Mouse (Mus musculus): ENCODE data around the gene Fars2. TPM values are rescaled to one million over a fixed set of nuclear protein-coding genes. Genes with fewer than 3 reads are reported as not detected.

Gene Fars2
- polyA plus RNA-seq, 1 experiment = 28.4 TPM

GRCm38 (mm10) chr13:36612785-36613750, 495.9 kb downstream of the Fars2 start:
- H3K27ac ChIP-seq (ENCODE audit: insufficient read depth, low read length) = no peak overlapping the region
- TF ChIP-seq CTCF (IDR thresholded peaks at IDR 0.05; ENCODE audit: borderline replicate concordance, insufficient read depth, low read depth, low read length) = no peak
- no peak for TF ChIP-seq POLR2A (IDR thresholded peaks at IDR 0.05; ENCODE audit: borderline replicate concordance, insufficient read depth, low read length)
- no peaks in the 10 kb centered on the region for H3K4me1 ChIP-seq (ENCODE audit: control insufficient read depth, insufficient read depth, low read length)
- DNase-seq = peak; percentile 44 to 49
- 14% methylated on average over 23 of the region's 23 CpGs for WGBS
- H3K4me3 ChIP-seq (replicated peaks; ENCODE audit: insufficient read depth, low read depth, low read length) = peak overlapping the region; percentile 55
- no peaks in the 10 kb centered on the region for H3K27me3 ChIP-seq (ENCODE audit: control insufficient read depth, insufficient read depth, low read length)

- no peak overlapping the region for H3K4me3 ChIP-seq (replicated peaks; ENCODE audit: insufficient read depth, low read depth, low read length)
- H3K27me3 ChIP-seq (ENCODE audit: control insufficient read depth, insufficient read depth, low read length) = no peaks in the 10 kb centered on the region
- WGBS = 93% methylated on average over 10 of the region's 10 CpGs
- TF ChIP-seq POLR2A (IDR thresholded peaks at IDR 0.05; ENCODE audit: borderline replicate concordance, insufficient read depth, low read length) = no peak
- H3K27ac ChIP-seq (ENCODE audit: insufficient read depth, low read length) = no peak overlapping the region
- no peaks in the 10 kb centered on the region for H3K4me1 ChIP-seq (ENCODE audit: control insufficient read depth, insufficient read depth, low read length)
- DNase-seq = no peak
Measured at GRCm38 (mm10) chr13:36620498-36621332, 503.5 kb downstream of the Fars2 start.

DNA sequence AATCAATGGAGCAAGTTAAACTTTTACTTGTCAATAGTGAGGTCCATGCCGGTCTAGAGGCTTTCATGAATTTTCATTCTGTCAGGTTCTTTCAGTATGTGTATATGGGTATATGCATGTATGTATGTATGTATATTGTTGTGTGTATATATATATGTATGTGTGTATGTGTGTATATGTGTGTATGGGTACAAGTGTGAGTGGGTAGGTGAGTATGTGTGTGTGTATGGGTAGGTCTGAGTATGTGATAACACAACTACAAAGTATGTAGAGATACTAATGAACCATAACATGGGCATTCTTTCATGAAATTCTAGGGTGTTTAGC, 504.1 kb downstream of the Fars2 start:
- no peak for DNase-seq
- no peaks in the 10 kb centered on the region for H3K27me3 ChIP-seq (ENCODE audit: control insufficient read depth, insufficient read depth, low read length)
- H3K27ac ChIP-seq (ENCODE audit: insufficient read depth, low read length) = no peak overlapping the region
- 97% methylated on average over 1 of the region's 1 CpGs for WGBS
- no peak overlapping the region for H3K4me3 ChIP-seq (replicated peaks; ENCODE audit: insufficient read depth, low read depth, low read length)
- no peaks in the 10 kb centered on the region for H3K4me1 ChIP-seq (ENCODE audit: control insufficient read depth, insufficient read depth, low read length)
- TF ChIP-seq CTCF (IDR thresholded peaks at IDR 0.05; ENCODE audit: borderline replicate concordance, insufficient read depth, low read depth, low read length) = no peak
- no peak for TF ChIP-seq POLR2A (IDR thresholded peaks at IDR 0.05; ENCODE audit: borderline replicate concordance, insufficient read depth, low read length)

DNA sequence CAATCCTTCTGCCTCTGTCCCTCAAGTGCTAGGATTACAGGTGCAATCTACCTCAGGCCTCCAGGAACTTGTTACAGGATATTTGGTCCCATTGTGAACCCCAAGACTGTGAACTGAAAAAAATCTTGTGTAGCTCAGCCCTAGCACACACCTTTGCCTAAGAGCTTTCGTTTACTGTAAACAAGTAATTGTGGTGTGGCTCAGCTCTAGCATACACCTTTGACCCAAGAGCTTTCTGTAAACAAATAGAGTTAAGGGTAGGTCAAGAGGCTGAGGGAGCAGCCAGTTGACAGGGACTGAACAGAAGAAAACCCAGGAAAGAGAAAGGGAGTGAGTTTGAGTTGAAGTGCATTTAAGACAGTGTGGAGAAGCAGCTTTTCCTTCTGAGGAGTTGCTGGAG, 506.3 kb downstream of the Fars2 start:
- TF ChIP-seq CTCF (IDR thresholded peaks at IDR 0.05; ENCODE audit: borderline replicate concordance, insufficient read depth, low read depth, low read length) (no peak), POLR2A (IDR thresholded peaks at IDR 0.05; ENCODE audit: borderline replicate concordance, insufficient read depth, low read length) (no peak)
- no peak overlapping the region for H3K27ac ChIP-seq (ENCODE audit: insufficient read depth, low read length)
- no peak for DNase-seq
- no peaks in the 10 kb centered on the region for H3K4me1 ChIP-seq (ENCODE audit: control insufficient read depth, insufficient read depth, low read length)
- WGBS = 91% methylated on average over 1 of the region's 1 CpGs
- H3K27me3 ChIP-seq (ENCODE audit: control insufficient read depth, insufficient read depth, low read length) = no peaks in the 10 kb centered on the region
- H3K4me3 ChIP-seq (replicated peaks; ENCODE audit: insufficient read depth, low read depth, low read length) = no peak overlapping the region

GRCm38 (mm10) chr13:36629154-36629553, 511.9 kb downstream of the Fars2 start:
- H3K27me3 ChIP-seq (ENCODE audit: control insufficient read depth, insufficient read depth, low read length) = no peaks in the 10 kb centered on the region
- 86% methylated on average over 1 of the region's 1 CpGs for WGBS
- no peak overlapping the region for H3K4me3 ChIP-seq (replicated peaks; ENCODE audit: insufficient read depth, low read depth, low read length)
- no peaks in the 10 kb centered on the region for H3K4me1 ChIP-seq (ENCODE audit: control insufficient read depth, insufficient read depth, low read length)
- no peak for DNase-seq
- TF ChIP-seq CTCF (IDR thresholded peaks at IDR 0.05; ENCODE audit: borderline replicate concordance, insufficient read depth, low read depth, low read length) (no peak), POLR2A (IDR thresholded peaks at IDR 0.05; ENCODE audit: borderline replicate concordance, insufficient read depth, low read length) (no peak)
- H3K27ac ChIP-seq (ENCODE audit: insufficient read depth, low read length) = no peak overlapping the region

GRCm38 (mm10) chr13:36648257-36648656, 531.0 kb downstream of the Fars2 start:
- WGBS = 90% methylated on average over 7 of the region's 7 CpGs
- Histone ChIP-seq H3K27ac (ENCODE audit: insufficient read depth, low read length) (no peak overlapping the region), H3K27me3 (ENCODE audit: control insufficient read depth, insufficient read depth, low read length) (no peaks in the 10 kb centered on the region; the same call in 1 of the 2 replicates), H3K4me3 (replicated peaks; ENCODE audit: insufficient read depth, low read depth, low read length) (no peak overlapping the region), H3K4me1 (ENCODE audit: control insufficient read depth, insufficient read depth, low read length) (no peaks in the 10 kb centered on the region)
- TF ChIP-seq CTCF (IDR thresholded peaks at IDR 0.05; ENCODE audit: borderline replicate concordance, insufficient read depth, low read depth, low read length) = no peak
- no peak for TF ChIP-seq POLR2A (IDR thresholded peaks at IDR 0.05; ENCODE audit: borderline replicate concordance, insufficient read depth, low read length)
- no peak for DNase-seq

DNA sequence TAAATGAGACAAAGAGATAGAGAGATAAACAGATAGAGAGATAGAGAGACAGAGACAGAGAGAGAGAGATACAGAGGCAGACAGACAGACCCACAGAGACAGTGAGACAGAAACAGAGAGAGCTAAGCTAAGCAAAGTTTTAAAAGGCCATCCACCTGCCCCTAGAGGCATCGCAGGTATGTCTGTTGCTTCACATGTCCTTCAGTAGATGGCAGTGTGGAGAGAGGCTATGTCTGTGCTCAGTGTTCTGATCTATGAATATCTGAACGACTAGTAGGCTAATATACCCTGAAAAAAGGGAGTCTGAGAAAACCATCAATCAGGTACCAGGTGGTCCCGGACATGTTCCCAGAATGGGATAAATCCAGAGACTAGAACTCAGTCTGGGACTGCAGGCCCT, 537.0 kb downstream of the Fars2 start:
- Histone ChIP-seq H3K4me3 (replicated peaks; ENCODE audit: insufficient read depth, low read depth, low read length) (no peak overlapping the region), H3K27me3 (ENCODE audit: control insufficient read depth, insufficient read depth, low read length) (no peaks in the 10 kb centered on the region; the same call in 1 of the 2 replicates), H3K4me1 (ENCODE audit: control insufficient read depth, insufficient read depth, low read length) (no peaks in the 10 kb centered on the region), H3K27ac (ENCODE audit: insufficient read depth, low read length) (no peak overlapping the region)
- DNase-seq = peak; percentile 4 to 6
- WGBS = 73% methylated on average over 3 of the region's 3 CpGs
- TF ChIP-seq POLR2A (IDR thresholded peaks at IDR 0.05; ENCODE audit: borderline replicate concordance, insufficient read depth, low read length) (no peak), CTCF (IDR thresholded peaks at IDR 0.05; ENCODE audit: borderline replicate concordance, insufficient read depth, low read depth, low read length) (peak; percentile 40; the same call in 1 of the 2 replicates)
